29 mouse cellular contexts compared by ENCODE assay signal in genomic region chr1:92331559-92332247, GRCm38 (mm10).
DNase-seq lines count a peak whose midpoint lies in the region; ATAC-seq and TF ChIP-seq lines count a peak whose summit lies in the region.
"Had no signal": no experiment of that assay in that cellular context is flagged by ENCODE, and none has a peak within 500 bp of the region (broad histone marks: within the 10 kb centered on the region; RNA-seq: fewer than 3 reads in every experiment).

No protein-coding gene starts in this region.

- no peak overlapping the region for H3K4me3 ChIP-seq in heart, embryonic 10.5 days
- H3K4me3 ChIP-seq in heart, adult 2 months = no peak overlapping the region
- H3K4me3 ChIP-seq: forebrain, embryonic 15.5 days; heart, embryonic 12.5 days; hindbrain, embryonic 15.5 days; layer of hippocampus, adult 2 months; left cerebral cortex, adult 2 months; limb, embryonic 13.5 days; liver, embryonic 12.5 days; midbrain, embryonic 13.5 days; neural tube, embryonic 13.5 days; stomach, embryonic 15.5 days had no signal

- peak; percentile 20 to 26 for DNase-seq in cerebellum, postnatal 14 days
- DNase-seq in heart, embryonic 10.5 days (ENCODE audit: low spot score) = peak; percentile 55
- no peak for DNase-seq in heart, adult 2 months
- peak; percentile 39 for DNase-seq in 416B (ENCODE audit: low read depth)
- no peak for DNase-seq in thymus, postnatal 0 days (ENCODE audit: low spot score)
- no peak for DNase-seq in ovary, postnatal 14 days (ENCODE audit: low spot score)
- DNase-seq: cerebellum, adult 11 months; cerebellum, adult 9-10 months; heart, postnatal 4 days; kidney, adult 18-20 months; kidney, postnatal 36 days; lung, adult 18-20 months; retina, postnatal 1 day; right cerebral cortex, postnatal 14 days; thymus, postnatal 25 days had no signal

- WGBS in heart, embryonic 10.5 days = 77% methylated on average over 5 of the region's 5 CpGs
- 66% methylated on average over 5 of the region's 5 CpGs for WGBS in heart, adult 2 months

- TF ChIP-seq POLR2A in heart, adult 2 months (IDR thresholded peaks at IDR 0.05; ENCODE audit: insufficient read depth, low read depth, low read length) = no peak

- H3K9me3 ChIP-seq in heart, embryonic 10.5 days = no peaks in the 10 kb centered on the region
- H3K9me3 ChIP-seq: forebrain, embryonic 15.5 days; G1E; heart, embryonic 12.5 days; hindbrain, embryonic 15.5 days; liver, embryonic 12.5 days; midbrain, embryonic 13.5 days; neural tube, embryonic 13.5 days; stomach, embryonic 15.5 days had no signal

- TF ChIP-seq EP300 in heart, adult 2 months (IDR thresholded peaks at IDR 0.05; ENCODE audit: insufficient read depth, low read depth, low read length) = no peak

- no peak for TF ChIP-seq CTCF in heart, adult 2 months (IDR thresholded peaks at IDR 0.05)

- H3K4me1 ChIP-seq in heart, embryonic 10.5 days = peaks cover 17% of the 10 kb centered on the region
- no peaks in the 10 kb centered on the region for H3K4me1 ChIP-seq in heart, adult 2 months (ENCODE audit: control insufficient read depth, insufficient read depth, low read length)
- H3K4me1 ChIP-seq: forebrain, embryonic 15.5 days; hindbrain, embryonic 15.5 days; liver, embryonic 12.5 days; midbrain, embryonic 13.5 days; neural tube, embryonic 13.5 days; stomach, embryonic 15.5 days had no signal

- no peak overlapping the region for H3K27ac ChIP-seq in heart, embryonic 10.5 days
- H3K27ac ChIP-seq in heart, adult 2 months = no peak overlapping the region
- H3K27ac ChIP-seq: forebrain, embryonic 15.5 days; hindbrain, embryonic 15.5 days; layer of hippocampus, adult 2 months; left cerebral cortex, adult 2 months; limb, embryonic 13.5 days; liver, embryonic 12.5 days; midbrain, embryonic 13.5 days; neural tube, embryonic 13.5 days; stomach, embryonic 15.5 days had no signal

- no peak for ATAC-seq in cerebellum, adult (ENCODE audit: insufficient number of reproducible peaks, low FRiP score, low TSS enrichment)
- peak; percentile 89 for ATAC-seq in megakaryocyte, adult 5-6 weeks (ENCODE audit: poor library complexity, severe bottlenecking)
- ATAC-seq: forebrain, embryonic 15.5 days; liver, embryonic 12.5 days; midbrain, embryonic 13.5 days; Patski had no signal

- no peaks in the 10 kb centered on the region for H3K36me3 ChIP-seq in heart, embryonic 10.5 days
- H3K36me3 ChIP-seq in heart, adult 2 months (ENCODE audit: control insufficient read depth, insufficient read depth, low read length) = no peaks in the 10 kb centered on the region
- H3K36me3 ChIP-seq: forebrain, embryonic 15.5 days; G1E; heart, embryonic 12.5 days; hindbrain, embryonic 15.5 days; limb, embryonic 13.5 days; liver, embryonic 12.5 days; midbrain, embryonic 13.5 days; neural tube, embryonic 13.5 days; stomach, embryonic 15.5 days had no signal

- no peak overlapping the region for H3K9ac ChIP-seq in heart, adult 2 months (ENCODE audit: low read depth, low read length)
- H3K9ac ChIP-seq: forebrain, embryonic 15.5 days; heart, embryonic 12.5 days; hindbrain, embryonic 15.5 days; limb, embryonic 13.5 days; liver, embryonic 12.5 days; midbrain, embryonic 13.5 days; neural tube, embryonic 13.5 days; stomach, embryonic 15.5 days had no signal

- H3K27me3 ChIP-seq in heart, embryonic 10.5 days (ENCODE audit: insufficient read depth, poor library complexity, severe bottlenecking) = no peaks in the 10 kb centered on the region
- no peaks in the 10 kb centered on the region for H3K27me3 ChIP-seq in heart, adult 2 months (ENCODE audit: control insufficient read depth, insufficient read depth, low read length)
- H3K27me3 ChIP-seq: forebrain, embryonic 15.5 days; heart, embryonic 12.5 days; hindbrain, embryonic 15.5 days; limb, embryonic 13.5 days; liver, embryonic 12.5 days; midbrain, embryonic 13.5 days; neural tube, embryonic 13.5 days; Patski; stomach, embryonic 15.5 days had no signal

- intact Hi-C loops in heart, adult 2 months (cut with DNase I) = no loop called here

- H3K79me2 ChIP-seq in heart, adult 2 months (replicated peaks; ENCODE audit: control insufficient read depth, insufficient read depth, low read length) = no peaks in the 10 kb centered on the region

Comparison
In these comparisons a context has a peak if more than half of its experiments do, and no peak if none do; other contexts are left out.
1. DNase-seq: peak in cerebellum, postnatal 14 days (2 of 2), heart, embryonic 10.5 days (single experiment) and 416B (single experiment); none in heart, adult 2 months (0 of 2), thymus, postnatal 0 days (single experiment) and ovary, postnatal 14 days (single experiment).